26 mouse cellular contexts compared by ENCODE assay signal in genomic region chr17:34094283-34095035, GRCm38 (mm10). TPM values are rescaled to one million over a fixed set of nuclear protein-coding genes. Genes with fewer than 3 reads are reported as not detected.
A peak's percentile ranks its signal among the peaks of the same experiment; 100 is the strongest.
DNase-seq lines count a peak whose midpoint lies in the region; ATAC-seq and TF ChIP-seq lines count a peak whose summit lies in the region.
"Had no signal": no experiment of that assay in that cellular context is flagged by ENCODE, and none has a peak within 500 bp of the region (broad histone marks: within the 10 kb centered on the region; RNA-seq: fewer than 3 reads in every experiment).

No protein-coding gene starts in this region.

- TF ChIP-seq POLR2A in spleen, adult 2 months (IDR thresholded peaks at IDR 0.05; ENCODE audit: low read depth, low read length): no peak

- no peak for DNase-seq in spleen, adult 2 months (ENCODE audit: low read depth in 1 of 2, low spot score in 2 of 2)
- DNase-seq in spleen, postnatal 10 days (ENCODE audit: low spot score in 2 of 2): no peak
- DNase-seq in thymus, adult 18-20 months: peak; percentile 40 to 50
- peak; percentile 57 for DNase-seq in thymus, postnatal 4 days
- no peak for DNase-seq in heart, postnatal 36 days
- DNase-seq in layer of hippocampus, postnatal 14 days (ENCODE audit: low spot score in 2 of 2): no peak
- DNase-seq in lung, postnatal 0 days (ENCODE audit: low spot score): no peak
- DNase-seq: adrenal gland, postnatal 25 days; cerebellum, adult 9-11 months; kidney, adult 18-20 months; kidney, postnatal 10 days; liver; lung, postnatal 10 days; right cerebral cortex, adult 18-20 months; spleen, adult 18-20 months had no signal

- H3K9me3 ChIP-seq in megakaryocyte, embryonic 14.5 days: peaks cover 14% of the 10 kb centered on the region
- H3K9me3 ChIP-seq in lung, postnatal 0 days (ENCODE audit: low read length): no peaks in the 10 kb centered on the region
- H3K9me3 ChIP-seq: heart, embryonic 10.5 days; limb, embryonic 10.5 days; midbrain, embryonic 13.5 days; neural tube, embryonic 13.5 days had no signal

- H3K27ac ChIP-seq in spleen, adult 2 months (ENCODE audit: insufficient read depth, low read length): peak overlapping the region; percentile 55
- H3K27ac ChIP-seq in lung, postnatal 0 days (ENCODE audit: low read length): no peak overlapping the region
- H3K27ac ChIP-seq: embryonic facial prominence, embryonic 15.5 days; hindbrain, postnatal 0 days; midbrain, embryonic 13.5 days; neural tube, embryonic 13.5 days had no signal

- no peak for TF ChIP-seq CTCF in spleen, adult 2 months (IDR thresholded peaks at IDR 0.05; ENCODE audit: extremely low read depth, insufficient read depth, insufficient read length, insufficient replicate concordance)
- no peak for TF ChIP-seq CTCF in lung, postnatal 0 days (IDR thresholded peaks at IDR 0.05)

- intact Hi-C loops in heart, postnatal 36 days (cut with DNase I): no loop called here

- TF ChIP-seq EP300 in lung, postnatal 0 days (IDR thresholded peaks at IDR 0.05): no peak

- peaks cover 9% of the 10 kb centered on the region for H3K36me3 ChIP-seq in spleen, adult 2 months (ENCODE audit: control insufficient read depth, insufficient read depth, low read length)
- H3K36me3 ChIP-seq in megakaryocyte, embryonic 14.5 days (replicated peaks; ENCODE audit: low read length): peaks cover 14% of the 10 kb centered on the region
- H3K36me3 ChIP-seq in lung, postnatal 0 days (ENCODE audit: insufficient read depth, low read length): no peaks in the 10 kb centered on the region
- H3K36me3 ChIP-seq: embryonic facial prominence, embryonic 15.5 days; heart, embryonic 10.5 days; limb, embryonic 10.5 days; midbrain, embryonic 13.5 days; neural tube, embryonic 13.5 days had no signal

- H3K4me1 ChIP-seq in spleen, adult 2 months (ENCODE audit: control insufficient read depth, insufficient read depth, insufficient read length): peaks cover 18% of the 10 kb centered on the region; the same call in 1 of the 2 replicates
- peaks cover 75% of the 10 kb centered on the region for H3K4me1 ChIP-seq in megakaryocyte, embryonic 14.5 days
- no peaks in the 10 kb centered on the region for H3K4me1 ChIP-seq in lung, postnatal 0 days (ENCODE audit: insufficient read depth, low read depth, low read length)
- H3K4me1 ChIP-seq: embryonic facial prominence, embryonic 15.5 days; midbrain, embryonic 13.5 days had no signal

- H3K9ac ChIP-seq in lung, postnatal 0 days (replicated peaks; ENCODE audit: low read depth): no peak overlapping the region
- H3K9ac ChIP-seq: embryonic facial prominence, embryonic 15.5 days; midbrain, embryonic 13.5 days; neural tube, embryonic 13.5 days had no signal

- 50% methylated on average over 27 of the region's 27 CpGs for WGBS in spleen, adult 2 months
- 77% methylated on average over 27 of the region's 27 CpGs for WGBS in lung, postnatal 0 days

- H3K27me3 ChIP-seq in spleen, adult 2 months (ENCODE audit: control insufficient read depth, insufficient read depth, low read length): no peaks in the 10 kb centered on the region
- peaks cover 4% of the 10 kb centered on the region for H3K27me3 ChIP-seq in megakaryocyte, embryonic 14.5 days (replicated peaks)
- no peaks in the 10 kb centered on the region for H3K27me3 ChIP-seq in lung, postnatal 0 days (replicated peaks; ENCODE audit: insufficient read depth, low read length)
- H3K27me3 ChIP-seq: embryonic facial prominence, embryonic 15.5 days; midbrain, embryonic 13.5 days; neural tube, embryonic 13.5 days had no signal

- no peak overlapping the region for H3K4me2 ChIP-seq in lung, postnatal 0 days (replicated peaks; ENCODE audit: low read depth, low read length)
- H3K4me2 ChIP-seq: embryonic facial prominence, embryonic 15.5 days; midbrain, embryonic 13.5 days; neural tube, embryonic 13.5 days had no signal

- ATAC-seq in lung, postnatal 0 days: no peak
- ATAC-seq: forebrain, embryonic 14.5 days; hindbrain, postnatal 0 days; midbrain, embryonic 13.5 days had no signal

- H3K4me3 ChIP-seq in spleen, adult 2 months (ENCODE audit: extremely low read depth, insufficient read depth, insufficient read length): peak overlapping the region; percentile 21; the same call in 1 of the 2 replicates
- H3K4me3 ChIP-seq in megakaryocyte, embryonic 14.5 days (replicated peaks): peak overlapping the region; percentile 5
- no peak overlapping the region for H3K4me3 ChIP-seq in lung, postnatal 0 days (ENCODE audit: low read depth, low read length)
- H3K4me3 ChIP-seq: embryonic facial prominence, embryonic 15.5 days; midbrain, embryonic 13.5 days; neural tube, embryonic 13.5 days had no signal

RNA-seq across cellular contexts. Expression of gene H2-Oa, which starts 2.3 kb away (rescaled TPM):
- polyA plus RNA-seq in spleen, adult 2 months (2012; rRNA removed): 228 and 326 TPM in 2 replicates
- 9.5 and 12.1 TPM in 2 replicates for polyA plus RNA-seq in megakaryocyte, embryonic 14.5 days (2012; ENCODE audit: insufficient read depth, low replicate concordance)
- total RNA-seq in heart, postnatal 36 days (2021): not detected
- total RNA-seq in layer of hippocampus, postnatal 14 days (2021): not detected
- polyA plus RNA-seq in lung, postnatal 0 days (2015; fragmentation: Nextera tagmentation; extraction: Ambion mirVana): 0.48 and 1.1 TPM in 2 replicates
- total RNA-seq: gastrocnemius, adult 8-10 months; hindbrain, postnatal 0 days had no signal
- polyA plus RNA-seq: C2C12; midbrain, embryonic 13.5 days had no signal

RNA-seq across cellular contexts. Expression of gene H2-DMa, which starts 24.9 kb away (rescaled TPM):
- polyA plus RNA-seq in spleen, adult 2 months (2012; rRNA removed): 302 and 363 TPM in 2 replicates
- 19.3 and 32.1 TPM in 2 replicates for polyA plus RNA-seq in megakaryocyte, embryonic 14.5 days (2012; ENCODE audit: insufficient read depth, low replicate concordance)
- total RNA-seq in heart, postnatal 36 days (2021): 1 to 10 TPM; 4.0 to 6.5 TPM
- 10 to 100 TPM; 36.8 to 38.0 TPM for total RNA-seq in layer of hippocampus, postnatal 14 days (2021)
- 20.7 and 23.9 TPM in 2 replicates for polyA plus RNA-seq in lung, postnatal 0 days (2015; fragmentation: Nextera tagmentation; extraction: Ambion mirVana)

RNA-seq across cellular contexts. Expression of gene Brd2, which starts 28.0 kb away (rescaled TPM):
- polyA plus RNA-seq in spleen, adult 2 months (2012; rRNA removed): 97.9 and 112 TPM in 2 replicates
- 174 and 242 TPM in 2 replicates for polyA plus RNA-seq in megakaryocyte, embryonic 14.5 days (2012; ENCODE audit: insufficient read depth, low replicate concordance)
- total RNA-seq in heart, postnatal 36 days (2021): 10 to 100 TPM; 80.5 to 87.0 TPM
- 100 to 1,000 TPM; 248 to 278 TPM for total RNA-seq in layer of hippocampus, postnatal 14 days (2021)
- polyA plus RNA-seq in lung, postnatal 0 days (2015; fragmentation: Nextera tagmentation; extraction: Ambion mirVana): 80.2 and 80.3 TPM in 2 replicates

RNA-seq across cellular contexts. Expression of gene H2-DMb2, which starts 48.6 kb away (rescaled TPM):
- 456 and 587 TPM in 2 replicates for polyA plus RNA-seq in spleen, adult 2 months (2012; rRNA removed)
- 1.5 TPM in 1 of 2 replicates, not detected in the other for polyA plus RNA-seq in megakaryocyte, embryonic 14.5 days (2012; ENCODE audit: insufficient read depth, low replicate concordance)
- 1 to 10 TPM; 1.3 to 1.7 TPM for total RNA-seq in heart, postnatal 36 days (2021)
- total RNA-seq in layer of hippocampus, postnatal 14 days (2021): 1 to 10 TPM in 1 of 2 experiments, under 1 TPM in 1; 0.55 to 1.0 TPM
- 1.8 and 2.2 TPM in 2 replicates for polyA plus RNA-seq in lung, postnatal 0 days (2015; fragmentation: Nextera tagmentation; extraction: Ambion mirVana)
- total RNA-seq: layer of hippocampus, postnatal 10 days had no signal
- polyA plus RNA-seq: C2C12; neural tube, embryonic 13.5 days had no signal

RNA-seq across cellular contexts. Expression of gene Col11a2, which starts 55.2 kb away (rescaled TPM):
- polyA plus RNA-seq in spleen, adult 2 months (2012; rRNA removed): 4.7 and 6.4 TPM in 2 replicates
- polyA plus RNA-seq in megakaryocyte, embryonic 14.5 days (2012; ENCODE audit: insufficient read depth, low replicate concordance): 19.6 and 36.5 TPM in 2 replicates
- 1 to 10 TPM in 1 of 2 experiments, under 1 TPM in 1; 0.98 to 1.9 TPM for total RNA-seq in heart, postnatal 36 days (2021)
- total RNA-seq in layer of hippocampus, postnatal 14 days (2021): 10 to 100 TPM; 26.8 to 27.4 TPM
- polyA plus RNA-seq in lung, postnatal 0 days (2015; fragmentation: Nextera tagmentation; extraction: Ambion mirVana): 0.25 and 0.44 TPM in 2 replicates

Comparison
In these comparisons a context has a peak if more than half of its experiments do, and no peak if none do; other contexts are left out.
1. DNase-seq: peak in thymus, adult 18-20 months (2 of 2) and thymus, postnatal 4 days (single experiment); none in spleen, adult 2 months (0 of 2), spleen, postnatal 10 days (0 of 2), heart, postnatal 36 days (0 of 2), layer of hippocampus, postnatal 14 days (0 of 2) and lung, postnatal 0 days (single experiment).
2. RNA of gene H2-Oa, which starts 2.3 kb away (polyA plus RNA-seq): 228 to 326 TPM in spleen, adult 2 months; 9.5 to 12.1 TPM in megakaryocyte, embryonic 14.5 days and 0.48 to 1.1 TPM in lung, postnatal 0 days; every median in the first group is over 10 times any median in the second.